Mouse (Mus musculus): ENCODE data around the gene Ddb1.

- no peak for TF ChIP-seq CTCF (IDR thresholded peaks at IDR 0.05; ENCODE audit: low read depth)
- no peak for TF ChIP-seq EP300 (IDR thresholded peaks at IDR 0.05; ENCODE audit: low read depth)
Measured at GRCm38 (mm10) chr19:10645616-10646015, 40.5 kb downstream of the Ddb1 start.
